Mouse (Mus musculus) thymus, postnatal 36 days (tissue): Measurements from ENCODE around the gene Tas1r2.

ENCODE experiments used
- DNase-seq, 2 experiments: peaks; one replicate each; pipeline ENCODE4 v3.0.0; 2022; ENCODE audit warnings: mixed read lengths in 2 of 2

Gene Tas1r2

DNA sequence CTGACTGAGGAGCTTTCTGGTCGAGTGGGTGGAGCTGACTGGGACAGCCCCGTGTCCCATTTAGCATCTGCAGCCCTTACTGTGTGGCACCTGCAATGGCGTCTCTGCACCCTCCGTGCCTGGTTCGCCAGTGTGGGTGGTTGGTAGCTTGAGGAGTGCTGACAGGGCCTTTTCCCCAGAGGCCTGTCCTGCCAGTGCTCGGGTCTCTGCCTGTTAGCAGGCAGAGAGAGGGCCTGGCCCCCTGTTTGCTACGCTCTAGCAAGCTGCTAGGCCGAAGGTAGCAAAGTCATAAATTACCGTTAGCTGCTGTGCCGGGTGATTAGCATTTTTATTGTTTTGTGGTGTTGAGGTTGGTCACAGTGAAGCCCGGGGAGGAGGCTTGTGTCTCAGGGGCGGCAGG, 13.5 kb upstream of the Tas1r2 start:
- no peak for DNase-seq

DNA sequence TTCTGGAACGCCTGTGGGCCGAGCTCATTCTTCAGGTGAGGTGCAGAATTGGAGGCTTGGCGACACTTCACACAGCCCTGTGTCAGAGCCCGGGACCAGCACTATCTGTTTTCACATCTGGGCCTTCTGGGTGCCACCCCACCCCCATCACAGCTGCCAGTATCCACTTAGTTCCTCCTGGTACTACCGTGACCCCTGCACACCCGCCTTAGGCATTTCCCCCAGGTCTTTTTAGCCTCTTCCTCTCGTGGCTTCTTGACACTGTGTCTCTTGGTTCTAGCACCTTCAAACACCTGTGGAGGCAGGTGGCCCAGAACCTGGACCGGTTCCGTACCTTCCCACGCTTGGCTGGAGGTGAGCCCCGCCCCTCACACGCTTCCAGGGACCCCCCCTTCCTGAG, 13.0 kb upstream of the Tas1r2 start:
- no peak for DNase-seq

DNA sequence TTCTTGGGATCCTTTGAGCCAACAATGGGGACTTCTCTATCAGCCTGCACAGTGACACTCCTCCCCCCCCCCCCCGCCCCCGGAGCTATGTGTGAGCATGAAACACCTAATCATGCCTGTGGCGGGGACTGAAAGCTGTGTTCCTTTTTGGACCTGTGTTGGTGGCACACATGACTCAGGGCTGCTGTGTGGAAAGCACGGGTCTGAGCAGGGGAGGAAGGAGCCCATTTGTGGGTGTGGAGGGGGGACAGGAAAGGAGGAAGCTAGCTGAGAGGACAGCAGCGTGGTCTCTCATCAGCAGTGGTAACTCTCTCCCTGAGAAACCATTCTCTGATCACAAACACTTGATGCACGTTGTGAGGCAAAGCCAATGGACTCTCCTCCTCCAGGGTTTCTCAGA, 12.6 kb upstream of the Tas1r2 start:
- DNase-seq, result no peak

DNA sequence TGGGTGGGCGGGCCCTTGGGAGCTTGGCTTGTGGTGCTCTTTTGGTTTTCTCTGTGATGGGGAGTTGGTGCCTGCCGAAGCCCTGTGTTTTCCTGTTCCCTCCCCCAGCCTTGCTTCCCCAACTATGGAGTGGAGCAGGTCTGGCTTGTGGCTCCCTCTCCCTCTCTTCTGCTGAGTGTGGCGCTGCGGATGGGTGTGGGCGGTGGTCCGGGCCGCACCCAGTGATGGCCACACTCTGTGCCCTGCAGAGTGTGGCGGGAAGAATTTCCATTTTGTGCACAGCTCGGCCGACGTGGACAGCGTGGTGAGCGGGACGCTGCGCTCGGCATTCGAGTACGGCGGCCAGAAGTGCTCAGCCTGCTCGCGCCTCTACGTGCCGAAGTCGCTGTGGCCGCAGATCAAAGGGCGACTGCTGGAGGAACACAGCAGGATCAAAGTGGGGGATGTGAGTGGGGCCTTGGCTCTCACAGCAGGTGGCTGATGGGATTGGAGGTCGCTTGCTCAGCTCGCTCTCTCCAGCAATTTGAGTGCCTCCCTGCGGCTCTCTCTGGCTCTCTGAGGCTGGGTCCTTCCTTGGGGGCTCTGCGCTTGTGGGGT, 11.4 kb upstream of the Tas1r2 start:
- DNase-seq, result no peak

DNA sequence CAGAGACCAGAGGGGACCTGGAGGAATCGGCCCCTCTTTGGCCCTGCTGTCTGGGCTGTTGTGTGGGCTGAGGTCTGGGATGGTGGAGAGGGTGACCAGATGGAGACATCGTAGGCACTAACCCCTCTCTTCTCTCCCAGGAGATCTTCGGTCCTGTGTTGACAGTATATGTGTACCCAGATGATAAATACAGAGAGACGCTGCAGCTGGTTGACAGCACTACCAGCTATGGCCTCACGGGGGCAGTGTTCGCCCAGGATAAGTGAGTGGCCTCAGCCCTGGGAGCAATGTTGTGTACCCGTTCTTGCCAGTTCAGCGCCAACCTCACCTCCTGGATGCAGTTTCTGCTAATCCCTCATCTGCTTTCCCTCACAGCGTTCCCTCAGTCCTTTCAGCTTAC, 9.4 kb upstream of the Tas1r2 start:
- peak; percentile 61 to 70 for DNase-seq

DNA sequence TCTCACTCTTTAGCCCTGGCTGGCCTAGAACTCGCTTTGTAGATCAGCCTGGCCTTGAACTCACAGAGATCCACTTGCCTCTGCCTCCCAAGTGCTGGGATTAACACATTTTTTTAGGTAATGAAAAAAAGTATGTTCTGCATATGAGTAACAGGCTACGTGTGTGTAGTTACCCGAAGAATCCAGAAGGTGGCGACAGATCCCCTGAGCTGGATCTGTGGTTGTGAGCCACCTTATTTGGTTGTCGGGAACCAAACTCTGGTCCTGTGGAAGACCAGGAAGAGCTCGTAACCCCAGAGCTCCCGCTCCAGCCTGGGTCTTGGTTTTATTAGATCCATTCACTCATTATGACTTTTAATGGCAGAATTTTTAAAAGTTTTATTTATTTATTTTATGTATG, 6.4 kb upstream of the Tas1r2 start:
- DNase-seq, result no peak

DNA sequence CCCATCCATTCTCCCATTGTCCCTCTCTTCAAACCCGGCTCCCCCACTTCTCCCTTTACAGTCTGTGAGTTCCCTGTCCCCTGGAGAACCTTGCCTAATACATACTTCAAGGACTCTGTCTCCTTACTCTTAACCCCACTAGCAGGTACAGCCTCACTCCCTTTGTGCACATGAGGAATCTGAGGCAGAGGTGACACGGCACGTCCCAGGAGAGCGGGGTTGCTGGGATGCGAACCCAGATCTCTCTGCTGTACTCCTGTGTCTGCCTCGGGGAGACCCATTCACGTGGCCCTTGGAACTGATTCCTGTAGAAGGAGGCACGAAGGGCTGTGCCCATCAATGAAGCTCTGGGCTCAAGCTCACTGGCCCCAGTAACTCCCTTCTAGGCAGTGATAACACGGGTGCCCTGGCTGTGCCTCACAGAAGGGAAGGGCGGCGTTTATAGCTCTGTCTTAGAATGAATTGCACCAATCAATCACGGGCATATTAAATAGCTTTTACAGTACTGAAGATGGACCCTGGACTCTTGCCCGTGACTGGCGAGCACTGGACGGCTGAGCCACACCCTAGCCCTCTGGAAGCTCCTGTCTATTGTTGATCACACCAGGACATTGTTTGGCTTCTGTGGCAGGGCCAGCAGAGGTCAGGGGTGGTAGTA, 3.1 kb upstream of the Tas1r2 start:
- no peak for DNase-seq

DNA sequence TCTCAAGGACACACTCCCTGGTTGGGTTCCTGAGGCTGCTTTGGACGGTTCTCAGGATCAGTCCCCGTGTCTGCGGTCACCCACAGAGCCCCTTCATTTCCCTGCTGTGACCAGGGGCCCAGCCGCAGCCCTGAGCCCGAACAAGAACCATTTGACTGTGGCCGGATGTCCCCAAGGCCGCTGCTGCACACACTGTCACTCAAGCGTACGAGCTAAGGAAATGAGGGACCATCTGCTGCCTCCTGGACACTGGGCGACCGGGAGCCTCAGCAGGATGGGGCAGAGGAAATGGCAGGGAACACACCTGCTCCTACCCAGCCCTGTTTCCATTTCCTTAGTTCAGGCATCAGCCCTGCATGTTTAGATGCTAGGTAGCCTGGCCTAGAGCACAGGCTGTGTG, 2.4 kb upstream of the Tas1r2 start:
- DNase-seq, result no peak

DNA sequence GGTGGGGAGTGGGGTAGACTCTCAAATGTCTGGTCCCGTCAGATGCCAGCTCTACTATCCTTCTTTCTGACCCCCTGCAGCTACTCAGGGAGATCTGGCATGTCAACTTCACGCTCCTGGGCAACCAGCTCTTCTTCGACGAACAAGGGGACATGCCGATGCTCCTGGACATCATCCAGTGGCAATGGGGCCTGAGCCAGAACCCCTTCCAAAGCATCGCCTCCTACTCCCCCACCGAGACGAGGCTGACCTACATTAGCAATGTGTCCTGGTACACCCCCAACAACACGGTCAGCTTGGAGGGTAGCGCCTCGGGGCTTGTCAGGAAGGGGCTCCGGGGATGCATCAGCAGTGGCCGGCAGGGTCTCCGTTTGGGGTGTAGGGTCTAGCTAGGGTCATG, 8.6 kb downstream of the Tas1r2 start:
- DNase-seq, result no peak

DNA sequence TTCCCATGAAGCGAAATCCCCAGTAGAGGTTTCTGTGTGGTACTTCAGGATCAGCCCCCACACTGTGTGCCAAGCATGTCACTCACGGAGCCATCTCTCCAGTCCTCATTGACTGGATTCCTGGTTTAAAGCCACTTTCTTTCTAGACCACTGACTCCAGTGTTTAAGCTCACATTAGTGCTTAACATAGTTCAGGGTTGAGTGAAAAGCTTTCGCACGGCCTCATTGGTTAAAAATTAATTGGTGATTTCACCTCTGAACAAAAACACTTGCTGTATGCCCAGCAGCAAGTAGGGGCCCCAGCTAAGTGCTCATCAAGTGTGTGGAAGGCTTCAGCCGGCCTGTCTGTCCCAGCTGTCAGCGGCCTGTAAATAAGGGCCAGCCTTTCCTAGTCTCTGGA, 14.3 kb downstream of the Tas1r2 start:
- DNase-seq, result no peak

DNA sequence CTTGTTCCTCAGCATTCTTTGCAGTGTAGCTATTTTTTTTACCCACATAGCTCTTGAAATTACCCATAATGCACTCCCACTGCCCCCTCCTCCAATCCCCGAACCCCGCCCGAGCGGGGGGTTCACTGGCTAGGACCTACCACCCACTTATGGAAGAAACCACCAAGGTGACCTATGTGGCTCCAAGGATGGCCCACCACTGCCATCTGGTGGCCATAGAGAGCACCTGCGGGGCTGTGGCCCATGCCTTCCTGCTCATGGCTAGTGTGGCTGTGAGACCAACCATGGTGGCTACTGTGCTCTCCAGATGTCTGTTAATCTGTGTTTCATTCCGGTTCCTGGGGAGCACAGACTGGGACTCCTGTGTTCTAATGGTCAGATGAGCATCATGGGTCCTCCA, 16.5 kb downstream of the Tas1r2 start:
- peak; percentile 34 to 51 for DNase-seq

DNA sequence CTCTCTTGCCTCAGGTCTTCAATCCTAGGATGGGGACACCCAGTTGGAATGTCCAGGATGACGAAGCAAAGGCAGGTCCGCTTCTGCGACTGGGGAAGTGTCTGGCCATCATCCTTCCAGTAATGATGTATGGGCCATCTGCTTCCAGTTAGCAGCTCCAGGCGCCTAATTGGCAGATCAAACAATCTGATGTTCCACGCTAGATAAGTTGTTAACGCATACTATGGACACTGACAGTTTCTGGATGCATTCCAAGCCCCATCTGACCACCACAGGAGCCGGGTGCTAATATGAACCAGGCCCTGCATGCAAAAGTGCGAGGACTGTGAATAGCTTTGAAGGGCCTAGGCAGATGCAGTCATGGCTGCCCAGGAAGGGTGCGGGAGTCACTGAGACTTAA, 22.4 kb downstream of the Tas1r2 start:
- DNase-seq, result no peak

DNA sequence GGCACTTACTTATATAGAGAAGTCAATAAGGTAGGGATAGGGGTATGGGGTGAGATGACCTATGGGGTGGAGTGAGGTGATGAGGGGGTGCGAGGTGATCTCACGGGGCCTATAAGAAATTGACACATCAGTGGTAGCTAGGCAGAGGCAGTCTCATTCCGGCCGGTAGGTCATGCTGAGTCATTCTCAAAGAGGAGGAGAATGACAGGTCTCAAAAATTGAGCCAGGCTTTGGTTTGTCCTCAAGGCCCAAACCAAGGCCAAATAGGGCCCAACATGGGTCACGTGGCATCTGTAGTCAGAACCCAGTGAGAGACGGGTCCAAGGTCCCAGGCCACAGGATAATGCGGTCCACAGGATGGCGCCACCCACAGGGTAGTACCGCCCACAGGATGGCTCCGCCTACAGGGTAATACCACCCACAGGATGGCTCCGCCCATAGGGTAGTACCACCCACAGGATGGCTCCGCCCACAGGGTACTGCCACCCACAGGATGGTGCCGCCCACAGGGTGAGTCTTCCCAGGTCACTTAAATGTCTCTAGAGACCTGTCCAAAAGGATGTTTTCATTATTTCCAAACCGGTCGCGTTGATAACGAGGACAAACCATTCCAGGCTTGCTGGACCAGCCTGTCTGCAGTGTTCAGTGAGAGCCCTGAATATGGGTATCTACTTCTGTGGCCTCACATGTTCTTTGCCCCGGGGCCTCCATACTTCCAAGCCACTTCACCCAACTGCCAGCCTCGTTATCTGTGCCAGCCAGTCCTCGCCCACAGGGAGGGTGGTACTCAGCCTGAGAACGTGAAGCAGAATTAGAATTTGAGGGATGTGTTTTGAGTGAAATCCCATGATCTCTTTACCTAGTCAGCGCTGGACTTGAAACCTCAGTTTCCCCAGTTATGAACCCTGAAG, 30.6 kb downstream of the Tas1r2 start:
- peak in 1 of 2 experiments; percentile 17 for DNase-seq

DNA sequence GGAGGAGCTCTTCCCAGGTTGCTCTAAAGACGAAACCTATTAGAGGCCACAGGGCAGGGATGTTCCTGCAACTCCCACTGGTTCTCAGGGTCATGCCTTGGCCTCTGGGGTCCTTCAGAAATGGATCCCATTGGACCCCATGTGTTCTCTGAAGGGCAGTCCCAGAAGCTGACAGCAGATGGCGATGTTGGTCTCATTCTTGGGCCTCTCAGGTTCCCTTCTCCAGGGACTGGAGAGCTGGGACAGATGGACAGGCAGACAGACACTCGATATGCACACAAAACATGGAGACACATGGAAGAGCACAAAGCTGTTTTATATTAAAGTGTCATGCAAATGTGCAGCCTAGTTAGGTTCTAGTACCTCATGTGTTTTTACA, 31.3 kb downstream of the Tas1r2 start:
- peak; percentile 20 to 43 for DNase-seq

DNA sequence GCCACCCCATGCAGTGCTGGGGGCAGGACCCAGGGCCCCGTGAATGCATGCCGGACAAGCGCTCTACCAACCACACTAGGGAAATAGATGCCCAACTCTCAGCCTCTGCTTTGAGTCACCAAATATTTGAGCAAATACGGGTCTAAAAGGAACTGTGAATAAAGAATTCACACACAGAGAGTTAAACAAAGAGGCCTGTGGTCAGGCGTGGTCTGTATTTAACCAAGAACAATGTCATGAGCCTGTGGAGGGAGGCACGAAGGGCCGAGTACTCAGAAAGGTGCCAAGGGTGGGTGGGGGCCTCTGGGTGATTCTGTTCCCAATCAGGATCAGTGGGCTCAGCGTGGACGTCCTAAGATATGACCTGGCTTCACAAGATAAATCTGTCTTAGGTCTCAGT, 34.7 kb downstream of the Tas1r2 start:
- no peak for DNase-seq

DNA sequence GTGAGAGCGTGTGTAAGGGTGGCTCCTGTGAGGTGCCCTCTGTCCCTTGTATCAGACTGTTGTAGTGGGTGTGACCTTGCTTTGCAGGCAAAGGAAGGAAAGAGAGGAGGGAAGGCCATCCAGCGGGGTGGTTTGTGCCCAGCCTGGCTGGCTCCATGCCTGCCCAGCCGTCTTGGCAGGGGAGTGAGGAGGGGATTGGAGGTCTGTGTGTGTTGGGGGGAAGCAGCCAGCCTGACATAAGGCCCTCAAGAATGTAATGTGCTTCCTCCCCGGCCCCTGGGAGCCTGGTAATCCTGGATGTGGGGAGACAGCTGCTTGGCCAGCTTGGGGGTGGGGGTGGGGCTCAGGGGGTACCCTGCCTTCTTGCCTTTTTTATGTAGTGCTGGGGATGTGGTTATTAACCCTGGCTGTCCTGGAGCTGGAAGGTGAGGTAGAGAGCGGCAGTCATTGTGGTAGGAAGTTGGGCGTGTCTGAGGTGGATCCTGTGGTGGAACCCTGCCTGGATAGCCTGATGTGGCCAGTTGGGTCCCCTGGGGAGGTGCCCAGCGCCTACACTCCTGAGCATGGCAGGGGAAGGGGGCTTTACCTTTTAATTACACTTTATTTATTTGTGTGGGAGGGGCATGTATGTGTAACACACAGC, 36.4 kb downstream of the Tas1r2 start:
- no peak for DNase-seq

DNA sequence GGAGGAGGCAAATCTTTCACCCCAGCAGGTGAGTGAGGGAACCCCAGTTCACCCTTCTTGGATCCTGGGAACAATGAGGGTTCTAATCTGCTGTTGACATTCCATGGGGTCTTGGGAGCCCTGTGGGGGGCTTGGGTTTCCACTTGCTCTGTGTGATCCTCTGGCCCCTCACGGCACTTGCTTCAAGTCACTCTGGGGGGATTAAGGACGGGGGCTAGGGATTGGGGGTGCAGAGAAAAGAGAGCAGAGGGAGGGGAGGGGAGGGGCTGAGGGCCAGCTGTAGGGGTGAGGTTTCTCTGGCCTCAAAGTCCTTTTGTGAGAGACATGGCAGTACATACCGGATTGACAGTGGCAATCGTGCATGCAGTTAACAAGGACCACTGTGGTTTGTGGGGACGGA, 40.0 kb downstream of the Tas1r2 start:
- no peak for DNase-seq

DNA sequence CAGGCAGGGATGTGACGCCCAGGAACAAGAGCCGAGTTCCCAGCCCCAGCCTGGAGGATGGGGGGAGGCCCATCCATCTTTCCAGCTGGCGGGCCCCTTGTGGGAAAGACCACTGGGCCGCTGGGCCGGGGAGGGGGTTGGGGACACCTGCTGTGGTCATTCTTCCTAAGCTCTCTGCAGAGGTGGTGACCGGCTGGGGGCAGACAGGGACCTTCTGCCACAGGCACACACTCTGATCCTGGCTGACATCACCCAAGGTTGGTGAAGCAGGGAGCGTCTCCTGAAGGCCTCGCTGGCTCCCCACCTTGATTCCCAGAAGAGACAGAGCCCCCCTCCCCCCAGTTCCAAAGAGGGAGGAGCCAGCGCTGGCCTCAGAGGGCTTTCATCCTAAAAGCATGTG, 44.4 kb downstream of the Tas1r2 start:
- DNase-seq, result no peak

DNA sequence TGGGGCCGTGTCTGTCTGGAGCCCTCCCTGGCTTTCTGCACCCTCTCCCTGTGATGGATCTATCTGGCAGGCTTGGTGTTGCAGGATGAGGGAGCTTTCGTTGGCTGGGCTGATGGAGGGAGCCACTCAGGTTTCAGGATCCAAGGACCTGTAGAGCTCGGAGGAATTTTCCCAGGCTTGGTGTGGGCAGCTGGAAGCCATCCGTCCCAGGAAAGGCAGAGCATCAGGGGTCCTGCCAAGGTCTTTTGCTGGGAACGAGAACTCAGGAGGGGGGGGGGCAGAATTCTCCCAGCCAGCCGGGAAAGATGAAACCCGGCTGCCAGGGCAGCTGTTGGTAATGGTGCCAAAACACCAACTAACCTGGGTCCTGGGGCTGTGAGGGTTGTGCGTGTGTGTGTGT, 45.3 kb downstream of the Tas1r2 start:
- DNase-seq, result no peak

DNA sequence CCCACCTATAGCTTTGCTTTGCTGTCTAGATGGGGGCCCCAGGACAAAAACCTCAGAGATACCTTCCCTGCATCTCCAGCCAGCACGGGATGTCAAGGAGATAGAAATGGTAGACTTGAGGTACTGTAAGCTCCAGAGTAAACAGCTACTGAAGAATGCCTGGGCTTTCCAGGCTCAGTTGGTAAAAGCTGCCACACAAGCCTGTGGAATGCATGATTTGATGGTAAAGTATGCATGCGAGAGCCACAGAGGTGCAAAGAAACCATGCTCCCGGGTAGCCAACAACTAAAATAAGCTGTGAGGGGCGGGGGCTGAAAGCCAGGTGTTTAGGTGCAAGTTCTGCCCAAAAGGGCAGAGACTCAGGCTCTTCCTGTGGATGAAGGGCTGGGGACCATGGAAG, 49.6 kb downstream of the Tas1r2 start:
- DNase-seq, result no peak

DNA sequence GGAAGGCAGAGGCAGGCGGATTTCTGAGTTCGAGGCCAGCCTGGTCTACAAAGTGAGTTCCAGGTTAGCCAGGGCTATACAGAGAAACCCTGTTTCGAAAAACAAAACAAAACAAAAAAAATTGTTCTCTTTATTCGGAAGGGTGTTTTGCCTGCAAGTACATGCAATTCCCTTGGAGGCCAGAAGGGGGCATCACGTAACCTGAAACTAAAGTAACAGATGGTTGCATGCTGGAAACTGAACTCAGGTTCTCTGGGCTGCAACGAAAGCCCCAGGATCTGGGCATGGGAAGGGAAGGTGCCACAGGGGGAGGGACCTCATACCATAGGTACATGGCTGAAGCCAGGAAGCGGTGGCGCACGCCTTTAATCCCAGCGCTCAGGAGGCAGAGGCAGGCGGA, 50.1 kb downstream of the Tas1r2 start:
- peak; percentile 5 to 6 for DNase-seq

DNA sequence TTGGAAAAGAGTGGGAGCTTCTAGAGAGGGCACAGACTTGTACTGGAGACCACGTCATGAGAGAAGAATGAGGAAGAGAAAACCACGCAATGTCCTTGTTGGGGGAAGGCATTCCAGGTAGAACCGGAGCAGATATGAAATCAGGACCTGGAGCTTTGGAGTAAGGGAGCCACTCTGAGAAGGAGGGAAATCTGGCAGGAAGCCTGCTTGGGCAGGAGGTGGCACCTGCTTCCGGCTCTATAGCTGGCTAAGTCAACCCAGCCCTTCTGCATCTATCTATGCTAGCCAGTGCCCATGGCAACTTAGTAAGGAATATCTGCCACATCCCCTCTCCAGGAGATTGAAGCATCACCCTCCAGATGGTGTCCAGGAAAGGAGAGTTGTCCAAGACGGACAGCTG, 52.6 kb downstream of the Tas1r2 start:
- DNase-seq, result no peak

DNA sequence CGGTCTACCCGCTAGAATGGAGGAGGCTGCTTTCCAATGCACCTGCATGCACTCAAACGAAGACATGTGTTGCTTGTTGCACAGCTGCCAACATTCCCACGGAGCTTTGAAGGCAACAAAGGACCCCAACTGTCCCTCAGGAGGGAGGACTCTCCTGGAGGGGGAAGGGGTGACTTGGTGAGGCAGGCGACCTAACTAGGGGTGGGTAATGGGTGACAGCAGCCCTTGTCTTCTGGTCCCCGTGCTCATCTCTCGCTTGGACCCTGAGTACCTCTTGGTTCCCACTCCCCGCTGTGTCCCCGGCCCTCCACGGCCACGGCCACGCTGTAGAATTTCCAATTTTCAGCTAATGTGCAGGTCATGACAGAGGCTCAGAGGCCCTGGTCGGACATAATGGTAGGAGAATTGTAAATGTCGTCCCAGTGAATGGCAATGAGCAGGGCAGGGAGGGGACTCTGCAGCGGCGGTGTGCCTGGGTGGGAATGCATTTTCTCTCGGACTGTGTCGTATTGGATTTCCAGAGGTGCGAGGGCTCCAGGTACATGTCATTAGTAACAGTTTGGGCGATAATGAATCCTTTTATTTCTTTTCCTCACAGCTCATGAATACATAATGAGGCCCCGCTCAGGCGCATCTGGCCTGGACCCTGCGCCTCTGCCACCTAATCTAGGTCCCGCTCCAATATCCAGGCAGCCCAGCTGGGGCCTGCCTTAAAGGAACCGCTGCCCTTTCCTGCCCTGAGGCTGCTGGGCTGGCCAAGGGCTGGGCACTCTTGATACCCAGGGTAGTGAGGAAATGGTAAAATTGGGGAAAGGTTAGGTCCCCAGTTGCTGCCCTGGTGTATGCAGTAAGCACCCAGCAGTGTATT, 57.4 kb downstream of the Tas1r2 start:
- no peak for DNase-seq
